Mouse (Mus musculus) CD4-positive naive resting alpha-beta T cell, adult 76 days (primary cell): ENCODE measurements around the gene Olfr1537. TPM values are rescaled to one million over a fixed set of nuclear protein-coding genes. Genes with fewer than 3 reads are reported as not detected.

Experiments used
- total RNA-seq: library from RNA; stranded (reverse); gene quantifications from one replicate; pipeline ENCODE4 v1.2.4, GENCODE M21; 2023

The Olfr1537 gene
- total RNA-seq: not detected

GRCm38 (mm10) chr9:39249894-39250293 is at the start of gene Olfr1537:
Gene Olfr1537, minus strand, starts transcription at chr9:39249994.

GRCm38 (mm10) chr9:39276718-39277117 is 26.9 kb upstream of the Olfr1537 start, which contains the start of gene Olfr945:
Gene Olfr945, minus strand, starts transcription at chr9:39276818.

GRCm38 (mm10) chr9:39201620-39202019 is 48.2 kb downstream of the Olfr1537 start, which contains the start of gene Olfr944:
Gene Olfr944, plus strand, starts transcription at chr9:39201920.

Other genes with a start within 250 kb of the Olfr1537 start
- gene Olfr146, start 226.6 kb downstream of the Olfr1537 start, total RNA-seq: not detected
- gene Olfr937, start 185.0 kb downstream of the Olfr1537 start, total RNA-seq: not detected
- not detected for gene Olfr938, start 171.1 kb downstream of the Olfr1537 start, total RNA-seq
- not detected for gene Olfr27, start 121.9 kb downstream of the Olfr1537 start, total RNA-seq
- gene Olfr943, start 83.7 kb downstream of the Olfr1537 start, total RNA-seq: not detected
- not detected for gene Olfr944, start 48.1 kb downstream of the Olfr1537 start, total RNA-seq
- not detected for gene Olfr945, start 26.8 kb upstream of the Olfr1537 start, total RNA-seq
- gene Olfr948, start 76.1 kb upstream of the Olfr1537 start, total RNA-seq: not detected
- gene Olfr951, start 137.4 kb upstream of the Olfr1537 start, total RNA-seq: not detected
- not detected for gene Olfr952, start 177.2 kb upstream of the Olfr1537 start, total RNA-seq
- not detected for gene Olfr954, start 206.7 kb upstream of the Olfr1537 start, total RNA-seq
- gene Olfr955, start 221.9 kb upstream of the Olfr1537 start, total RNA-seq: not detected
- not detected for gene Olfr44, start 244.0 kb upstream of the Olfr1537 start, total RNA-seq